Mouse (Mus musculus): ENCODE data around the gene Ube2q2. TPM values are rescaled to one million over a fixed set of nuclear protein-coding genes. Genes with fewer than 3 reads are reported as not detected.
"Not testable (repeated sequence)": the region's sequence is repeated elsewhere in the genome, so short reads cannot be mapped to it uniquely, and the experiment has no call there.

The Ube2q2 gene
- total RNA-seq, 2 experiments from 2014 or later: 39.2 to 39.6 TPM

DNA sequence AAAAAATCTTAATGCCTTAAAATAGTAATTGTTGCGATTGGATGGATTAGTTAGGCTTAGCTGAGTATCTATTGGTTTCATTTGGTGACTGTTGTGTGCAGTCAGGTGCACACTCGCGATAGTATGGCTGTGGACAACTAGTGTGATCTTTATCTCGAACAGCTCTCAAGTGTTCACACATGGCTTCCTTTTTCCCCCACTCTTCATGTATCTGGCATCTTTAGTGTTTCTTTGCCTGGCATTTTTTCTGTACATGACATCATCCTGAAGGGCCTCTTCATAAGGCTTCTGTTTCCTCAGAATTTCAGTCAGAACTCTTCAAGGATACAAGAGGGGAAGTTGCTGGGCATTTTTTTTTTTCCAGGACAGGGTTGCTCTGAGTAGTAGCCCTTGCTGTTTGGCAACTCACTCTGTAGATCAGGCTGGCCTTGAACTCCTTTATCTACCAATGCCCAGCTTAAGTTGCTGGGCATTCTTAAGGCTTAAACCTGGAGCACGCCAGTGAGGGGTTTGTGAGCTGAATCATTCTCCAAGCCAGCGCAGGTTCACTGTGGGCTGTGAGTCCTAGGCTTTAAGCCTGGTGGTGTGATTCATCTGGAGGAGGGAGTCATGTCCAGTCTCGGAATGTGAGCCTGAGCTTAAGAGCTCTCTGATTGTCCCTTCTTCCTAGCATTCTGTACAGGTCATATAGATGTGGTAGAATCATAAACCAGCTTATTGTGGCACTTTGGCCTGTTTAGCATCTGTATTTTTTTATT is 22.2 kb downstream of the Ube2q2 start:
- peak; percentile 33 for DNase-seq

DNA sequence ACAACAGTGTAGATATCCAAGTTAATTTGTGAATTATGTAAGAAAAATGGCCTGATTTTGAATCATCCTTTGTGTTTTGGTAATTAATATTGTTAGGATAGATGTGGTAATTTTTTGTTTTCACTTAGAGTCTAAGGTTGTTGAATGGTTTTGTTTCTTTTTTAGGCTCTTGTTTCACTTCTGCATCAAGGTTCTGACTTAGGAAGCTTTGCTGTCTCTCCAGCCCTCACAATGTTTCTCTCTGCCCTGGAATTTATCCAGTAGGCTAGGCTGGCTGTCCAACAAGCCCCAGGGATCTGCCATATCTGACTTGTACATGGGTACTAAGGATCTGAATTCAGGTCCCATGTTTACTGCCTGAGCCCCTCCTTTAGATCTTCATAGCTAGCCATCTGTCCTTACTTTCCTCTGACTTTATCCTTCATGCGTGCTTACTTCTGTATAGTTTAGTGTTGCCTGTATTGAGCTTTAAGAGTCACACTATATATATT is 23.6 kb downstream of the Ube2q2 start:
- DNase-seq: no peak

GRCm38 (mm10) chr9:55174235-55174634 is 25.6 kb downstream of the Ube2q2 start:
- DNase-seq: no peak

DNA sequence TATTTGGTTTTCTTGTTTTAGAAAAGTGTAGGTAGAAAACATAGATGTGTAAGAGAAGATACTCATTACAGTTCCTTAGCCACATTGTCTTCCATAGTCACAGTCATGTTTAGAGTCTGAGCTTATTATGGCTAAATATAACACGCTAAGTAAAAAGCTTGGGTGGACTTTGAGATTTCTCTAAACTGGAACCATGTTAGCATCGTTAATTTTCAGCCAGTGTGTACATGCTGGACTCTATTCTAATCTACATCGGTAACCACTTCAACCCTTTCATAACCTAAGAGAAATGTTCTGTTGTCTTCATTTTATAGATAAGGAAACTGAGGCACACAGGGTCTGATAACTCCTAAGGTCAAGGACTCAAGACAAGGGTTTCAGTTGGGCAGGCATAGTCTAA is 47.2 kb downstream of the Ube2q2 start:
- DNase-seq: no peak

DNA sequence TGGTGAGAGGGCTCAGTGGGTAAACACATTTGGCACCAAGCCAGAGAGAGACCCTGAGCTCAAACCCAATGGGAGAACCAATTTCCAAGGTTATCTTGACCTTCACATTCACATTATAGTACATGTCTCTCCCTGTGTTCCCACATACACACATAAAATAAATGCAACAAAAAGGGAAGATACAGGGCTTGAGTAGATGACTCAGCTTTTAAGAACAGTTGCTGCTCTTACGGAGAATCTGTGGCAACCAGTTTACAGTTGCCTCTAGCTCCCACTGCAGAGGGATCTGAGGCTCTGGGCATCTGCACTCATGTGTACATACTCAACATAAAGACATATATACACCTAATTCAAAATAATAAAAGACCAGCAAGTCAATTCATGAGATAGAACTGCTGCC is 49.6 kb downstream of the Ube2q2 start:
- DNase-seq: no peak

GRCm38 (mm10) chr9:55199348-55199747 is 50.7 kb downstream of the Ube2q2 start:
- DNase-seq: peak; percentile 44

DNA sequence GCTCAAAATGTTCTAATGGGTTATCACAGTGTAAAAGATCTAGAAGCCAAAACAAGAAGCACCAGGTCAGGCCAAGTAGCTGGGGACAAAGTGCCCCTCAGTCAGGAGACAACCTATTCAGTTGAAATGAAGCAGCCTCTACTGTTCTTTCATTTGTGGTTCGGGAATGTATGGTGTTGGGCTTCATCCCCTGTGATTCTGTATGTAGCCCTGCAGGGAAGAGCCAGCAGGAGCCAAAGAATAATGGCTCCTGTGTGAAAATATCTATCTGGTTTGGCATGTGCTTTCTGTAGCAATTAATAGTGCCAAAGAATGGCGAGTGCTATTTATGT is 59.8 kb downstream of the Ube2q2 start:
- no peak for DNase-seq

- peak; percentile 95 for DNase-seq
Observed at GRCm38 (mm10) chr9:55208790-55209481, 60.3 kb downstream of the Ube2q2 start, which contains the start of gene Fbxo22. Gene Fbxo22, plus strand, starts transcription at chr9:55208925.

- DNase-seq: no peak
Observed at GRCm38 (mm10) chr9:55211611-55212010, 63.0 kb downstream of the Ube2q2 start.

GRCm38 (mm10) chr9:55213396-55213795 is 64.7 kb downstream of the Ube2q2 start:
- no peak for DNase-seq

GRCm38 (mm10) chr9:55215056-55215455 is 66.4 kb downstream of the Ube2q2 start:
- DNase-seq: no peak

DNA sequence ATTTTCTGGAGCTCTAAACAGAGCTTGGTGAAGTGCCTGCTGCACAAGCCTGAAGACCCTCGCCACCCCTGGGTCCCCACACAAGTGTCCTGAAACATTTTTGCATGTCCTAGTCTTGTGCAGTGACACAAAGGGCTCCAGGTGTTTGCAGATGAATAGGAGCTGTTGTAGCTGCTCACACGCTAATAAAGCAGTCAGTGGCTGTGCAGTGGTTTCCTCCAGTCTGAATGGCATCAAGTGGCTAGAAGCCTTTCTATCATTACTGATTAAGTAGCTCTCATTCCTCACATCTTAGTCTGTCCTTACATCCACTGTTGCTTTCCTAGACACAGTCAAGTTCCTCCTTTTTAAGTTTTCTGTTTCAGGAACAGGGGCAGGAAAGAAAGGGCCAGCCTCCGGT is 67.0 kb downstream of the Ube2q2 start:
- DNase-seq: no peak

GRCm38 (mm10) chr9:55216078-55216477 is 67.4 kb downstream of the Ube2q2 start:
- DNase-seq: no peak

DNA sequence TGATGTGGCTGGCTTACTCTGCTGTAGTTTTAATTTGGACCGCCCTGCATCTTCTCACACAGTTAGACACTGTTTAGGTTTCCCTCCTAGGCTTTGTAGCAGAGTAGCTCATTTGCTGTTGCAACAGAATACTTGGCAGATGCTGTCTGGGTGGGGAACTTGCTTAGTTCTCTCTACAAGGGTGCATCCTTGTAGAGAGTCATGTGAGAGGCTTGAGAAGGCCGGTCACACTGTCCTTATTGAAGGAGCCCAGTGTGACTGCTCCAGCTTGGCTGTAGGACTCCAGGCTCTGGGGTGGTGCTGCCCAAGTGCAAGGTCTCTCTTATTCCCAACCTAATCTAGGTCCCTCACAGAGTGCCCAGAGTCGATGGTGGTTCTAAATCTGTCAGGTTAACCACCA is 68.7 kb downstream of the Ube2q2 start:
- no peak for DNase-seq

GRCm38 (mm10) chr9:55225165-55225737 is 76.6 kb downstream of the Ube2q2 start:
- DNase-seq: no peak

DNA sequence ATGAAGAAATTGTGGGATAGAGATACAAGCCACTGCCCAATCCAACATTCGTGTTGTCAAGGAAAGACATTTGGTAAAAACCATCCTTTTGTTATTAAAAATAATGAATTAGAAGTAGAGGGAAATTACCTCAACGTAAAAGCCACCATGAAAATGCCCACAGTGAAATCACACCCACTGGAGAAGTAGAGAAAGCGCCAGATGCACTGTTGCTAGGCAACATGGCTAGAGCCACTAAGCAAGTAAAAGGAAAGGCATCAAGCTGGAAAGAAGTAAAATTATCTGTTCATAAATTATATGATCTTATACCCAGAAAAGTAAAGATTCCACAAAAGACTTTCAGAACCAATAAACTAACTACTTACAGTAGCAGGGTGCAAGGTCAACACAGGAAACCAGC is 77.6 kb downstream of the Ube2q2 start:
- no peak for DNase-seq

DNA sequence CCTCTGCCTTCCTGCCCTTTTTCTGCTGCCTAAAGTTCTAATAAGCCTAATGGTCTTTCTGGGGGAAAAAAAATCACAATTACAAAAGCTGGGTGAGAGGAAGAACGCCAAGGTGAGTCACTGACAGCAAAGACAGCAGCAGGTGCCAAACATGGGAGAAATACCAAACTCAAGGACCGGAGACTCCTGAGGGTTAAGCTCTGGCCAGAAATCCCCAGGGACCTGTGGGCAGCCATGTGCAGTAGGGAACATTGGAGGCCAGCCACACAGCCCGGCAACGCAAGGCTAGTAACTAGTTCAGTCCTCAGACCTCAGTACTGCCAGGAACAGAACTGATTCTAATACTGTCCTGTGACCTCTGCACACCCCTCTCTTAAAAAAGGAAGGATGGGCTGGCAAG is 79.5 kb downstream of the Ube2q2 start:
- DNase-seq: peak; percentile 73

GRCm38 (mm10) chr9:55229010-55229409 is 80.4 kb downstream of the Ube2q2 start:
- DNase-seq: no peak

GRCm38 (mm10) chr9:55231544-55231943 is 82.9 kb downstream of the Ube2q2 start:
- DNase-seq: no peak

- no peak for DNase-seq
Observed at GRCm38 (mm10) chr9:55232110-55232509, 83.5 kb downstream of the Ube2q2 start.

DNA sequence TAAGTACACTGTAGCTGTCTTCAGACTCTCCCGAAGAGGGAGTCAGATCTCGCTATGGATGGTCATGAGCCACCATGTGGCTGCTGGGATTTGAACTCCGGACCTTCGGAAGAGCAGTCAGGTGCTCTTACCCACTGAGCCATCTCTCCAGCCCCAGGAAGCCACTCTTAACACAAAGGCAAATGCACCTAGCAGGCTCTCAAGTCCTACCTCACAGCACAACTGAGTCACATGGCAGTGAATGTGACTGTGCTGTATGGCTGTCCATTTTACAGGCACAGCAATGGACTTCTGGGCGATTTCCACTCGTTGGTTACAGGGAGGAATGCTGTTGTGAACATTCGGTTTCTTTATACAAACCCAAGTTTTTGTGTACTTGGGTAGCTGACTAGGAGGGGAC is 83.9 kb downstream of the Ube2q2 start:
- no peak for DNase-seq

DNA sequence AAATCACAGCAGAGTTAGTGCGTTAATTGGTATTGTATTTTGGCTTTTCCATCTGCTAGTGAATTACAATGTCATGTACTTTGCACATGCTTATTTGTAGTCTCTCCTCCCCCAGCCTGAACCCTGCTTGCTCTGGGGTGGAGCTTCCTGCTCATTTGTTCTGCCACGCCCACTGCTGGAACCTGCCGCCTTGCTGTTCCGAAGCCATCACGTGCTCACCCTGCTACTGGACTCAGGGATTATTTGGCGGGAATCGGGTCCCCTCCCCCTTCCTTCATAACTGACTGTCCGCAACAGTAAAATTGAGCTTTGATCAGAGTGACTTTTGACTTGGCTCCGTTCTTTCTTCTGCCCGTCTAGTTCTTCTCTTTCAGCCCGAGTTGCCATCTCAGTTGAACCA is 84.4 kb downstream of the Ube2q2 start:
- DNase-seq: not testable (repeated sequence)

Data from adrenal gland, postnatal 10 days (tissue).